Mouse (Mus musculus) forelimb bud, embryonic 11.5 days (tissue): ENCODE measurements at regions not wholly inside any gene's neighbourhood (a gene's known extent, or its start where the extent isn't known, plus 50 kb on each side); places are given as distances from the start of the nearest gene placed in this dataset.

Source experiments
- DNase-seq: peaks from one replicate; pipeline ENCODE4 v3.0.0-alpha.2; 2012; ENCODE audit warnings: low read depth, low spot score

DNA sequence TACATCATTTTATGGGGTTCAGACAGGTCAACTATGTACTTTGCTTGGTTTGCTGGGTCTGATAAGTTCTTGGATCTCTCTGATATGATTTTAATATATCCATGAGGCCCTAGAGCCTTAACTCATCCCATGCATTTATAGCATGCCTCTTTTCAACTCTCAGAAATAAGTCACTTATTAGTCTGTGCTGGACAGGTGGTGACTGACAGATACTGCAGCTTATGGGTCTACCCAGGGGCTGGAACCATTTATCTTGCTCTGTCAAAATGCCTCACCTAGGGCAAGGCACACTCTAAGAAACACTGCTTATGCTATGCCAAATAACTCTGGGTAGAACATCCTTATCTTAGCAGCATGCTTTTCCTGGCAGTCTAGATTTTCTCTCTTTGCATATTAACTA lies 225.6 kb downstream of the Mbnl1 start:
- DNase-seq: no peak

DNA sequence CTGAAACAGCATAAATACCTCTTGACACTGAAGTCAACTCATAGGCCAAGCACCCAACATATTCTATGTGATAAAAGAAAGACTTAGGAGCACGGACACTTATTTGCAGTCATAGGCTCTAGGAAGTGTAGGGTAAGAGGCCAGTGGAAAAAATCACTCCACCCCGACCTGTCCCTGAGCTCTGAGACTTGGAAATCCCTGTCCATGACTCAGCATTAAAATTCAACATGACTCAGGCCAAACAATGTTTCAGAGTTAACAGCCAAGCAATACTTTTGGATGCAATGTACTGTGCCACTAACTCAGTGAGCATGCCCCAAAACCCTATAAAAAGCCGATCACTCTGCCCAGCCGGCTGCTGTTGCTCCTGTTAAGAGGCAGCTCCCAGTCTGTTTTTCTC lies 234.5 kb downstream of the Mbnl1 start:
- DNase-seq: no peak

DNA sequence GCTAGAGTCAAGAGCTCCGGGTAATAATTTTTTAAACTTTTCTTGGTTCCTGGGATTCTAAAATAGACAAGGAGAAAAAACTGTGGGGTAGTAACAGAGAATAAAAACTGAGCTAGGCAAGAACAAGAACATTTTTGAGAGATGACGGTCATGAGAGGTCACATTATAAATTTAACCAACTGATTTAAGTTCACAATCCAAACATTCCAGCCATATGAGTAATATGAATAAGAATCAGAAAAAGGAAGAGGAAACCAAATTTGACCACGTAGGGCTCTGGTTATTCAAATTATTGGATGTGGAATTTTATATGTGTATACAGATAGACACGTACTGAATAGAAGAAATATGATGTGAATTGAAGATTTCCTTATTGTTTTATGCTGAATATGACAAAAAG lies 240.3 kb downstream of the Mbnl1 start:
- no peak for DNase-seq

DNA sequence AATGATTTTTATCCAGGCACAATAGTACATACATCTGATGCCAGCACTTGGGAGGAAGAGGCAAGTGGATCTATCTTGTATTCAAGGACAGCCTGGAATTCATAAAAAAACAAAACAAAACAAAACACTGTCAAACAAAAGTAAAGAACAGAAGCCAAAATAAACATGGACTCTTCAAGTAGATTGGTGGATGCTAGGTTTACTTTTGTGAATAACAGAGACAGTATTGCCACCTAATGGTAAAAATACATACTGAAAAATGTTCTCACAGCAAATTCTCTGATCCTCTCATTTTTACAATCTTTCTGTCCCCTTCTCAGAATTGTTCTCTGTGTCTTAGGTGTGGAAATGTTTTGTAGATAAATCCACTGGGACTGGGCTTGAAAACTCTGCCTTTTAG lies 247.7 kb downstream of the Mbnl1 start:
- no peak for DNase-seq

DNA sequence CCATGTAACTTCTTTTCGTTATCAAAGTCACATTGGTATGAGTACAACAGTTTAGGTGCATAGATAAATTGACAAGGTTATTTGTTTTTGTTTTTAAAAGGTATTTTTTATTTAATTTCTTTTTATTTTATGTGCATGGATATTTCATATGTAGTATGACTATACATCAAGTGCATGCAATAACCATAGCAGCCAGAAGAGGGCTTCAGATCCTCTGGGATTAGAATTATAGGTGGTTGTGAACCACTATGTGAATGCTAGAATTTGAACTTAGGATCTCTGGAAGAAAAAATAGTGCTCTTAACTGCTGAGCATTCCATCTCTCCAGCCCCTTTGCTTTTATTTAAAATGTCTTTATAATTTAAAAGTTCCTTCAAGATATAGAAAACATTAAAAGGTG lies 258.7 kb downstream of the Mbnl1 start:
- no peak for DNase-seq

DNA sequence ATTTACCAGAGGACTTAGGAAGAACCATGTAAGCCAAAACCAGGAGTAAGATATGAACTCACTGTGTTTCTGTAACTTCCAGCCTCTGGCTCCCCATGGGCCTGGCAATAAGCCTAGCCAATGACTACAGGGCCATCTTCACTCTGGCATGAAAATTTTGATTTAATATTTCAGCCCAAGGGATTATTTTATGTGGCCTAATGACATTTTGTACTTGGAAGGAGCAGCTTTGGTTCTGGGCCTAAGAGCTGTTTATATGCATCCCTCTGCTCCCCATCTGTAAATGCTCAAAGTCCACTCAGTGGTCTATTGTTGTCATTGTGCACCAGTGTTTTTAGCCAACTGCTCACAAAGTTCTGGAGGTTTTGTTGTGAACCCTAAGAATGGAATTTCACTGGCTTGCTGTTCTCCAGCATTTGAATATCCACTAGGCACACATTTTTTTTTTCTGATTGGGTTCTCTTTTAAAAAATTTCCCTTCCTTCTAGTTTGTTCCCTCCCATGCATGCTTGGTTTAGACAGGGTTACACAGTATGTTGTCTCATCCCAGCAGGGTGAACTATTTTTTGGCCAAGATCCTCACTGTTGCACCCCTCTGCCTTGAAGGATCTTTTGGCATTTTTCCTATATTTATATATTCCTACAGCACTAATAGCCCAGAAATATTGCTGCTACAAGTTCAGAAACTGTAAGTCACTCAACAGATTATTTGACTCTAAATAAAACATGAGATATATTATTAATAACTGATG lies 261.9 kb upstream of the P2ry1 start:
- DNase-seq: no peak

DNA sequence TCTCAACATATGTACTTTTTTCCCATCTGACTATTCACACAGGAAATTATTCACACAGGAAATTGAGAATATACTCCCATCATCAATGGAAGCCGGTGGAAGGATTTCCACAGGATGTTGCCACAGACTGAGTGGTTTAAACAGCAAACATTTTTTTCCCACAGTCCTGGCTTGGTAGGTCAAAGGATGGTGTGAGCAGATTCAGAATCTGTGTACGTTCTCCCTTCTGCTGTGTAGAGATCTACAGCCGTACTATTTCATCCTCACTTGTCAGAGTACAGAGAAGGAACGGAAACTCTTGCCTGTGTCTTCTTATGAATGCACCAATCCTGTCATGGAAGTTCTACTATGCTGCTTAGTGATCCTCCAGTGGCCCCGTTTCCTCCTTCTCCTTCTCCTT lies 261.2 kb upstream of the P2ry1 start:
- no peak for DNase-seq

DNA sequence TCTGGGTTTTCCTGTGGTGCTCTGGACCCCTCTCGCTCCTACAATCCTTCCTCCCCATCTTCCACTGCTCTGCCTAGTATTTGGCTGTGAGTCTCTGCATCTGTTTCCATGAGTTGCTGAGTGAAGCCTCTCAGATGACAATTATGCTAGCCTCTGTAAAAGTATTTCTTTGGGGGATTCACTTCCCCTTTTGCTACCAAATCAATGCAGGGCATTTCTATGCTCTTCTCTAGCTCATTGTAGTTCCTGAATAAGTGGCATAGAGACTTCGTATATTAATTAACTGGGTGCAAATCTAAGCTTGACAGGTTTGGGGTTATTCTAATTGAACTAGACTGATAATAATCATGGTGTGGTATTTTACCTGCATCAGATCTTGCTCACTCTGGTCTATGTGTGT lies 260.4 kb upstream of the P2ry1 start:
- no peak for DNase-seq

DNA sequence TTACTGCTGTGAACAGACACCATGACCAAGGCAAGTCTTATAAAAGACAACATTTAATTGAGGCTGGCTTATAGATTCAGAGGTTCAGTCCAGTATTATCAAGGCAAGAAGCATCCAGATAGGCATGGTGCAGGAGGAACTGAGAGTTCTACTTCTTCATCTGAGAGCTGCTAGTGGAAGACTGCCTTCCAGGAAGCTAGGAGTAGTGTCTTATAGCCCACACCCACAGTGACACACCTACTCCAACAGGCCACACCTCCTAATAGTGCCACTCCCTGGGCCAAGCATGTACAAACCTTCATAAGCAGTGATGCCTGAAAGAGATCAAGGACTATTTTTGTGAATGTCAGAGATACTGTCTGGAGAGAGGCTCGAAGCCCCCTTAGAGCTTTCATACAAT lies 257.5 kb upstream of the P2ry1 start:
- no peak for DNase-seq

DNA sequence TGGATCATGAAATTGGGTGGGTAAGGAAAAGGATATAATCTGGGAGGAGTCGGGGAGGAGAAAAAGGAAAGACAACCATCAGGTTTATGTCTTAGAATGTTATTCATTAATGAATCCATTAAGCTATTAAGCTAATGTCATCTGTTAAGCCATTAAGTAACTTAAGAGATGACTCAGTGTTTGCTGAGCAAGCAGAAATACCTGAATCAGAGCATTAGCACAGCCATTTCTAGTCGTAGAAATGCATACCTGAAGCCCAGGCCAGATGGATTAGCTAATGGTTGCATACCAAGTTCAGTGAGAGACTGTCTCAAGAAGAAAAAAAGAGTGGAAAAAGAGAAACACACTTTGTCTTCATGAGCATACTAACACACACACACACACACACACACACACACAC lies 244.0 kb upstream of the P2ry1 start:
- no peak for DNase-seq

DNA sequence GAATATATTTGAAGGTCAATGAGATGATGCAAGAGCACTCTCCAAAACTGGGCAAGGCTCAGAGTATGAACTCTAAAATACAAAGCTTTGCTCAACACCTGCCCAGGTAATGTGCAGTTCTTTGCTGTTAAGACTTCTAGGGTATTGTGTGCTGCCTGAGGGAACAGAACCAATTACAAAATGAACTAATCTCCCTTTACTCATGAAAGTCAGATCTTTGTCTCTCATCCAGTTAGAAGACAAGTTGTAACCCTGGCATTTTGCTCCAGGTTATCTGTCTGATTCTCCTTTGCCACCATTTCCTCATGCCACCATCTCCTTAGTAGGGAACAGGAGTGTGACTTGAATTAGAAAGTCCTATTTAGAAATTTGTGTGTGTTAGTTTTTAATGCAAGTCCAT lies 243.5 kb upstream of the P2ry1 start:
- DNase-seq: no peak

DNA sequence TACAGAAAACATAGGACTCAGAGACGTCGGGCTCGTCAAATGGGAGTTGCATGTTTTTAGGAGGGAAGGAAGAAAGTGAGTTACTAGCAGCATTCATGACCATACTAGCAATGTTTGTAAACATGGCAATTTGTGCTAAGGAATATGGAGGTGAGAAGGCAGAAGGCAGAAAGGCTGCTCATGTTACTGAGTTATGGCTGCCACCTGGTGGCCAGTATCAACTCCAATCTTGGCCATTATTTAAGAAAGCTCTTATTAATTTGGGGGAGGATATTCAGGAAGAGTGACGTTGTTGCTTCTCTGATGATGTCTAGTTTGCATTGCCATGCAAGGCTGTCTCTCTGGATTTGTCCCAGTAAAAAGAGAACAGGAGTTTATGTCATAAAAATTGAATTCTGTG lies 239.7 kb upstream of the P2ry1 start:
- peak; percentile 42 for DNase-seq

DNA sequence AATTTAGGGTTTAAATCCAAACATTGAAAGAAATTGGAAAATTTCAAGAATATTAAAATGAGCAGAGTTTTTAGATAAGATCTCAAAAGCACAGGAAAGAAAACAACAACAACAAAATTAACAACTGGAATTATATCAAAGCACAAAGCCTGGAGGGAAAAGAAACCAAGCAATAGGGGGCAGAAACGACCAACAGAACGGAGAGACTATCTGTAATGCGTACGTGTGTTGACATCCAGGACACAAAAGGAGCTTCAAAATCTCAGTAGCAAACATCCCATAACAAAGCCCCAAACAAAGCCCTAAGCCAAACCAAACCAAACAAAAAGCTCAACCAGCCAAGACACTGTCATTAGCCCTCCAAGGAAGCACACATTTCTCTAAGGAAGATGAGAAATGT lies 237.5 kb upstream of the P2ry1 start:
- no peak for DNase-seq

DNA sequence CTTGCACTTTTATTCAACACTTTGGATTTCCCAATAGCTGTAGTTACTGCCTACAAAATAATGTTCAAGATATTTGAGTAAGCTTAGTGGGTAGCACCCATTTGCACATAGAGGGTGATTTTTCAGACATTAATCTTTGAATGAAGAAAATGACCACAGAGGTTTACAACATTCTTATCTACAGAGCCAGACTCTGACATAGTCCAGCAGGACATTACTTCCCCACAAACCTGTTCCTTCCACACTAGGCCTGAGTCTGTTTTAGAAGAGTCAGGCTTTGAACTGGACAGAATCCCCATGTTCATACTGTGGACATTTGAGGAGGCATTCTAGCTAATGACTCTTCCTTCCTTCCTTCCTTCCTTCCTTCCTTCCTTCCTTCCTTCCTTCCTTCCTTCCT lies 233.6 kb upstream of the P2ry1 start:
- no peak for DNase-seq

DNA sequence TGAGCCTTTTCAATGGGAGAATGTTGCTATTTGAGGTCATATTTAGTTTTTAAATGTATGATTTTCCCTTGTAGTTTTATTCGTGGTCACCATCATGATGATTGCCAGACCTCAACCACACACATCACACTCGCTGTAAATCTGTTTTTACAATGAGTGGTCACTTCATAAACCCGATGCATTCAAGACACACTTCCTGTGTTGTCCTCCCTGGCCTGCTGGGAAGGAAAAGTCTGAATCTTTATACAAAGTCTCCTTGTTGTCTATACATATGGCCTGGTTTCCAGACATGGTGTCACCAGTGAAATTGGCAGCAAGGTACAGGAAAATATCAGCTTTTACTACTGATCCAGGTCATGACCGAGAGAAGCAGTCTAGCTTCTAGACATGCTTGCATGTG lies 230.7 kb upstream of the P2ry1 start:
- peak; percentile 54 for DNase-seq

DNA sequence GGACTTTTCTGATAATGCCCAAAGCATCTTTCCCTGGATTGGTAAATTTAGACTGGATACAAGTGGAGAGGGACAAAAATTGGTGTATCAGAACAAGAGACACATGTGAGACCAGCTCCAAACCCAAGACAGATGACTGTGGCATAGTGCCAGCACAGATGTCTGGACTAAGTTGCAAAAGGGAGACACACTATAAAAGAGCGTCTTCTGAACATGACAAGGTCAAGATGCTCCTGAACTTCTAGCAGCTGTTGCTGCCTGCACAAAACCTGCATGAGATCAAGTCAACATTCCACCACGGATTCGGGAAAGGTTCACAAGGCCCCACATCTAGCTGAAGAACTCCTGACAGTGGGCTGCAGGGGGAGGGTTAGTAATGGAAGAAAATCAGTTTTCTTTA lies 229.2 kb upstream of the P2ry1 start:
- DNase-seq: no peak

DNA sequence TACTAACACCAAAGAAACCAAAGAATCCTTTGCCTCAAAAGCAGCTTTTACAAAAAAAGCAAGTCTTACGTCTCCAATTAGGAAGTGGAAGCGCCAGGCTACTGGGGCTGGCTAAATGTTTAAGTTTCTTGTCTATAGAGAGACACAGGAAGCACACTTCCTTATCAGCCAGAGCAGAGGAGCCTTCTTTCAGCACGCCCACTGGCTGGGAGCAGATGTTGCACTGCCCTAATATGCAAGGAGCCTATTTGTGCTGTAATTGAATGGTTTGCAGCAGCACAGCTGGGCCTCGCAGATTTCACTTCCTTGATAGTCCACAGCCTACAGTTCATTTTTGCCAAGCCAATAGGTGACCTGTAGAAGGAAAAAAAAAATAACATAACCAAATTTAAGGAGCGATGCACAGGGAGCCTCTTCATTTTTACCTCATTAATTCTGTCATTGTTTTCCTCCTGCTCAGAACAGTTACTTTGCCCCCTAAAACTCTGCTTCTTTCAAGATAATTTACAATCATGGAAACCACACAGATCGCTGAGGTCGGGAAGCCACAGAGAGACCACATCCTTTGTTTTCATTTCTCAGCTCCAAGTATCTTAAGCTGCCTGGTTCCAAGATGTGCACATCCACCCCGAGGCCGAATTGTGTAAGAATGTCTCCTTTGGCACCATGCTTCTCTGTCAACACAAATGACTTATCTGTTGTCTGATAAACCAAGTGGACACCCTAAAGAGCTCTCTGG lies 217.3 kb upstream of the P2ry1 start:
- no peak for DNase-seq

DNA sequence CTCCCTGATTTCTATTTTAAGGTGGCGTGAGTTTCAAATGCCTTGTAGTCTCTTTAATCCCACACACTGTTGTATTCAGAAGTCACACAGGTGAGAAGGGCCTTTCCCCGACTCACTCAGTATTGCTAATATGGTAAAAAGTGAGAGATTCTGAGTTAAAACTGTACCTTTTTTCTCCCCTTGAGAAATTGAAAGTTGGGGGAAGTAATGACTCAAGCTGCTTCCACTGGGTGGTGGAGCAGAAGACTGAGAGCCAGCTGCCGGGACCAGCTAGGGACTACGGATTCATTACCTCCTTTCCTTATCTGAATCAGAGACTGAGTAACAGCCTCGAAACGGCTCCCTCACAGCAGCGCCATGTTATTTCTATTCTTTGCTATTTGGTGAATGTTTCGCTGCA lies 214.6 kb upstream of the P2ry1 start:
- no peak for DNase-seq

DNA sequence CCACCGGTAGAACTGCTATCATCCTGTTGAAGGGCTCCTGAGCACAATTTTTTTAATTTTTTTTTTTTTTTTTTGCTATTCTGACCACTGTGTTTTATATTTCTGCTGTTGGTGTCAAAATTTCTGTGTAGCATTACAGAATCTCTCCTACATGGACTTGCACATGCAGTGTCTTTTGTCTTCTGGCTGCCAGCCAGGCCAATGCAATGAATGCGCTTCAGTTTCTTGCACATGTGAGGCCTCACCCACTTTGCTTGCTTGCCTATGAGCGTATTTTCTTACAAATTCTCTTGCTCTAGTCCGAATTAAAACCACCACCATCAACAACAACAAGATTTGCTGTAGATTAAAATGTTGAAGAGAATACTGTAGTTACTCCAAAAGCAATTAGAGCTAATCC lies 213.2 kb upstream of the P2ry1 start:
- no peak for DNase-seq

DNA sequence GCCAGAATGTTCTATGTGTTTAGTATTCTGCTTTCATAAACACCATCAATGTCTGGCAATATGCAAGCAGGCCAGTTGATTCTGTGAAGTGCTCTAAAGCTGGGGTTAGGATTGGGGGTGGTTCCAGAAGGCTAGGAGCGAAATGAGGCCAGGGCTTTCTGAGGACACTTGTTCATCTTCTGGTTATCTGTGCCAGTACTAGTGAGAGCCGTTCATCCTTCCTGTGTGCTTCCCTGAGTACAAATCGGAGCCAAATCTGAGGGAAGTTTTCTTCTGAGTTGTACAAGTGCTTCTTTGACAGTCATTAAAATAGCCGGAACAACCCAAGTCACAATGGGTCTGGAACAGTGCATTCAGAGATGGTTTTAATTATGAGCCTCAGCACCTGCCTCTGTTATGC lies 210.4 kb upstream of the P2ry1 start:
- DNase-seq: peak; percentile 30

DNA sequence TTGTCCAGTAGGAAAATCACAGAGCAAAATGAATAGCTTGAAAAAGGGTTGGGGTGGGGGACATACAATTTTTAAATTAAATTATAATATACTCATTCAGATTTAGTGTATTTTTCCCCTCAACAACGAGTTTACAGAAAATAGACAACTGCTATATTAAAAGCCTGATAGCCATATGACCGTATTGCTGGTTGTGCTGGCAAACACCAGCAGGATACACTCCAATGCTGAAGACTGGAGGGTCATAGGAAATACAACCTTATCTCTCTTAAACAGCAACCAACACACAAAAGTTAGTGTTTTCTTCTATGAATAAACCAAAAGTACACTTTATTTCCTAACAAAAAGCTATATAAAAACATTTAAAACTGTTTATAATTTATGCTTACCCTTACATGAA lies 206.4 kb upstream of the P2ry1 start:
- no peak for DNase-seq

DNA sequence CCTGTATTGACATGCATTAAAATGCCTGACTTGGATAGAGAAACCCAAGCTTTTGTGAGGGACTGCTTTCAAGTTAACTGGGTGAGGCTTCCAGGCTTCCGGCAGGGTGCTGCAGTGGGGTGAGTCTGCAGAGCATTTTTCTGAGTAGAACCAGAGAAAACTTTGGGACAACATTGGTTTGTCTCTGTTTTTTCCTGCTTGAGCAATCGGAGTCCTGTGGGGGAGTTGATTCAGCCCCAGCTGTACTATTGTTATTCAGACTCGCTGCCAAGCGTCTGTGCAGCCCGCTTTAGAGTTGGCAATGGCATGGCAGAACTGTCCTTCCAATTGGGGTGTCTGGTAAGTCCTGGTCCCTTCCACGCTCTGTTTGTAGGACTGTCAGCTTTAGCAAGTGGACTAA lies 204.8 kb upstream of the P2ry1 start:
- no peak for DNase-seq

DNA sequence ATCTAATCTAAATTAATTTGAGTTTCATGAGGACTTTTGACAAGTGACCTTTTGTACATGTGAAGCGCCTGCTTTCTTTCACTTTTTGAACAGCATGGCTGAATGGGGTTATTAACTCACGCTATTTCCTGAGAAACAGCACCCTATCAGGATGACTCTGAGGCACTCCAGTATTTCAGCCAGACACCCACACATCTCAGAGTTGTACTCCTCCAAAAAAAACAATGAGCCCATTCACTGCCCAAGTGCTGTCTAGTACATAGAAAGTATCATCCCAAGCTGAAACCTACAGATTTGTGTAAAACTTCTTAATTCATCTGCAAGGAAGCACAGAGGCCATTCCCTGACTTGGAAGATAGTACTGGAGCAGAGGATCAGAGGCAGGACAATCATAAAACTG lies 204.1 kb upstream of the P2ry1 start:
- DNase-seq: no peak

DNA sequence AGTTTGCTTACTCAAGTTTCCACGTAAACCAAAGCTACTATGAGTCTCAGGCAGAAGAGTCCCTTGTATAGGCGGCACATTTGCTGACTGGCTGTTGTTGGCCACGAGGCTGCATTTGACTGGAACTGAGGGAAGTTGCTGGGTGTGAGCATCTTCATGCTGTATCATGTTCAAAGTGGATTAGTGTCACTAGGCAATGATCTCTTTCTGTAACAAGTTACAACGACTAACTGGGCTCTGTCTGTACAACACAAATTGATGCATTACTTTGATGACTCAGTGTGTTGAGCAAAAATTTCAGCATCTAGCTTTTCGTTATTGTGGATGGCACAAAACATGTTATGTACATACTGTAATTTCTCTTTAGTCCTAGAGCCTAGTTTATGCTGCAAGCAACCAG lies 203.7 kb upstream of the P2ry1 start:
- DNase-seq: no peak
